Mouse (Mus musculus) forebrain, embryonic 15.5 days (tissue): ENCODE measurements at regions not wholly inside any gene's neighbourhood (a gene's known extent, or its start where the extent isn't known, plus 50 kb on each side); places are given as distances from the start of the nearest gene placed in this dataset.

ENCODE experiments used
- ATAC-seq: fragments of 200-750 bp; cut with Nextera tagmentation; replicated peaks from 2 replicates; pipeline ENCODE4 v1.8.0; 2017; ENCODE audit warnings: mild to moderate bottlenecking, moderate TSS enrichment, moderate library complexity
- H3K27ac ChIP-seq: fragments of 300-500 bp; sonication (generic); replicated peaks from 2 replicates; pipeline ENCODE4 v1.5.1; 2015; ENCODE audit warnings: mild to moderate bottlenecking, inconsistent platforms
- H3K27me3 ChIP-seq: fragments of 300-500 bp; sonication (generic); 2 replicates; pipeline ENCODE4 v1.6.1; 2015; ENCODE audit warnings: inconsistent platforms
- H3K36me3 ChIP-seq: fragments of 300-500 bp; sonication (generic); 2 replicates; pipeline ENCODE4 v1.6.1; 2015; ENCODE audit warnings: mild to moderate bottlenecking, inconsistent platforms
- H3K4me1 ChIP-seq: fragments of 300-500 bp; sonication (generic); 2 replicates; pipeline ENCODE4 v1.6.1; 2015; ENCODE audit warnings: inconsistent platforms
- H3K4me2 ChIP-seq: fragments of 300-500 bp; sonication (generic); replicated peaks from 2 replicates; pipeline ENCODE4 v1.6.1; 2015; ENCODE audit warnings: mild to moderate bottlenecking, inconsistent platforms
- H3K4me3 ChIP-seq: fragments of 300-500 bp; sonication (generic); 2 replicates; pipeline ENCODE4 v1.5.1; 2015; ENCODE audit warnings: mild to moderate bottlenecking, inconsistent platforms
- H3K9ac ChIP-seq: fragments of 300-500 bp; sonication (generic); replicated peaks from 2 replicates; pipeline ENCODE4 v1.6.1; 2015; ENCODE audit warnings: mild to moderate bottlenecking, inconsistent platforms
- H3K9me3 ChIP-seq: fragments of 300-500 bp; sonication (generic); 2 replicates; pipeline ENCODE4 v1.6.1; 2016; ENCODE audit warnings: inconsistent platforms
- WGBS: fragments of 180-500 bp; shearing (Covaris S2); methylation state at CpG from one replicate; pipeline ENCODE4 v1.1.7; 2015; ENCODE audit warnings: mixed read lengths; 5-methylcytosine and 5-hydroxymethylcytosine counted together

GRCm38 (mm10) chr13:85863745-85864144, 183.0 kb downstream of the Cox7c start:
- no peak overlapping the region for H3K9ac ChIP-seq
- H3K4me3 ChIP-seq: no peak overlapping the region
- H3K4me2 ChIP-seq: no peak overlapping the region
- H3K4me1 ChIP-seq: no peaks in the 10 kb centered on the region
- no peaks in the 10 kb centered on the region for H3K36me3 ChIP-seq
- 50% methylated on average over 2 of the region's 2 CpGs for WGBS
- ATAC-seq: peak; percentile 88
- no peaks in the 10 kb centered on the region for H3K9me3 ChIP-seq
- no peak overlapping the region for H3K27ac ChIP-seq
- H3K27me3 ChIP-seq: no peaks in the 10 kb centered on the region

- Histone ChIP-seq H3K4me1 (no peaks in the 10 kb centered on the region), H3K4me2 (no peak overlapping the region), H3K9ac (no peak overlapping the region), H3K9me3 (no peaks in the 10 kb centered on the region), H3K27me3 (no peaks in the 10 kb centered on the region), H3K27ac (no peak overlapping the region), H3K36me3 (no peaks in the 10 kb centered on the region), H3K4me3 (no peak overlapping the region)
- ATAC-seq: no peak
These were observed 198.4 kb downstream of the Cox7c start for GRCm38 (mm10) chr13:85848276-85848675.

- H3K9me3 ChIP-seq: no peaks in the 10 kb centered on the region
- 96% methylated on average over 1 of the region's 1 CpGs for WGBS
- H3K4me3 ChIP-seq: no peak overlapping the region
- no peaks in the 10 kb centered on the region for H3K36me3 ChIP-seq
- H3K4me1 ChIP-seq: no peaks in the 10 kb centered on the region
- no peak overlapping the region for H3K27ac ChIP-seq
- H3K9ac ChIP-seq: no peak overlapping the region
- no peak overlapping the region for H3K4me2 ChIP-seq
- ATAC-seq: no peak
- no peaks in the 10 kb centered on the region for H3K27me3 ChIP-seq
These were observed 216.8 kb downstream of the Cox7c start for GRCm38 (mm10) chr13:85829894-85830293.
